Mouse (Mus musculus) forebrain, embryonic 16.5 days (tissue): ENCODE data around the gene C1qb. TPM values are rescaled to one million over a fixed set of nuclear protein-coding genes. Genes with fewer than 3 reads are reported as not detected.
A peak's percentile ranks its signal among the peaks of the same experiment; 100 is the strongest.

ENCODE experiments used
- ATAC-seq: fragments of 200-750 bp; cut with Nextera tagmentation; 2 replicates; pipeline ENCODE4 v1.8.0; 2017; ENCODE audit warnings: mild to moderate bottlenecking, moderate library complexity
- H3K27ac ChIP-seq: fragments of 300-500 bp; sonication (generic); 2 replicates; pipeline ENCODE4 v1.5.1; 2014; ENCODE audit warnings: low read length, control low read depth
- H3K27me3 ChIP-seq: fragments of 300-500 bp; sonication (generic); replicated peaks from 2 replicates; pipeline ENCODE4 v1.6.1; 2014; ENCODE audit warnings: low read length; ENCODE audit not compliant: control insufficient read depth, insufficient read depth
- H3K36me3 ChIP-seq: fragments of 300-500 bp; sonication (generic); 2 replicates; pipeline ENCODE4 v1.6.1; 2014; ENCODE audit not compliant: control insufficient read depth, insufficient read depth
- H3K4me1 ChIP-seq: fragments of 300-500 bp; sonication (generic); replicated peaks from 2 replicates; pipeline ENCODE4 v1.6.1; 2014; ENCODE audit warnings: low read length; ENCODE audit not compliant: control insufficient read depth, insufficient read depth
- H3K4me2 ChIP-seq: fragments of 300-500 bp; sonication (generic); 2 replicates; pipeline ENCODE4 v1.6.1; 2014; ENCODE audit warnings: mild to moderate bottlenecking, low read length, control low read depth
- H3K4me3 ChIP-seq: fragments of 300-500 bp; sonication (generic); replicated peaks from 2 replicates; pipeline ENCODE4 v1.5.1; 2014; ENCODE audit warnings: mild to moderate bottlenecking, low read length, control low read depth
- H3K9ac ChIP-seq: fragments of 300-500 bp; sonication (generic); replicated peaks from 2 replicates; pipeline ENCODE4 v1.6.1; 2014; ENCODE audit warnings: low read depth, low read length, control low read depth
- H3K9me3 ChIP-seq: fragments of 300-500 bp; sonication (generic); 2 replicates; pipeline ENCODE4 v1.6.1; 2016; ENCODE audit warnings: low read length; ENCODE audit not compliant: control insufficient read depth
- whole genome bisulfite sequencing: fragments of 180-500 bp; shearing (Covaris S2); extraction: QIAGEN DNeasy Blood & Tissue Kit; methylation state at CpG from one replicate; pipeline ENCODE4 v1.1.7; 2014; 5-methylcytosine and 5-hydroxymethylcytosine counted together
- polyA plus RNA-seq: library from polyadenylated mRNA; unstranded; fragments of >200 nt; fragmentation: Nextera tagmentation; extraction: Ambion mirVana; gene quantifications from 2 replicates; pipeline ENCODE4 v1.2.1, GENCODE M21; 2015

Gene C1qb
- polyA plus RNA-seq, 1 experiment from 2014 or later: 24.1 TPM

DNA sequence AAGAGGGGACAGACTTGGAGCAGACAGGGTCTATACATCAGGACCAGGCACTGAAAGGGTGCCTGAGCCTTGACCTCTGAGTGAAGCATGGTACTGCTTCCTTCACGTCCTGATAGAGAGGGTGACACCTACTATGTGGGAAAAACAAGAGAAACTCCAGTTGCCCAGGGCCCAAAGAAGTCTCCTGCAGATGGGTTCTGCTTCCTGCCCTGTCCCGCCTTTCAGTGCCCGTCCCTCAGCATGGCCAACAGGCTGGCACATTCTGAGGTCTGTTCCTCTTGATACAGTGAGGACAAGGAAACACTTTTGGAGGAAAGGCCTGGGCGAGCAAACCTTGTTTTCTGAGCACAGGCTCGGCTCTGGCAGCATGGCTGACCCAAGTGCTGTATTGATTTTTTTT lies 1.7 kb upstream of the C1qb start:
- H3K4me3 ChIP-seq: no peak overlapping the region
- 78% methylated on average over 5 of the region's 5 CpGs for WGBS
- no peaks in the 10 kb centered on the region; the same call in 1 of the 2 replicates for H3K27me3 ChIP-seq

DNA sequence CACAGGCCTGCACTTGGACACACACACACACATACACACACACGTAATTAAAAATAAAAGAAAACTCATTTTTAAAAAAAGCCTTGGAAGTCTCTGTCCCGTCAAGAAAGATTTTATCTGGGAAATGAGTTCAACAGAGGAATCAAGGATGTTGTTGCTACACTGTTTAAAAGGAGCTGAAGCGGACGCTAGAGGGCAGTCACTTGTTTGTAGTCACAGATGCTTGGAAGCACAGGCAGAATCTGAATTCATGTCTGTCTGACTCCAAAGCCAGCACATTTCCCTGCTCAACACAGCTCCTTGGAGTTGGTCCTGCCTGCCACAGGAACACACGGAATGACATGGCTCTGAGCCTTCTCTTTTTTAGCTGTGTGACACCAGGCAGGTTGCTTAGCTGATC lies 7.4 kb downstream of the C1qb start:
- Histone ChIP-seq H3K9ac (no peak overlapping the region), H3K27me3 (no peaks in the 10 kb centered on the region), H3K4me2 (no peak overlapping the region), H3K4me1 (no peaks in the 10 kb centered on the region), H3K9me3 (no peaks in the 10 kb centered on the region), H3K36me3 (no peaks in the 10 kb centered on the region), H3K27ac (no peak overlapping the region), H3K4me3 (no peak overlapping the region)
- no peak for ATAC-seq
- 31% methylated on average over 5 of the region's 5 CpGs for WGBS

More for the DNA sequence above, 1.7 kb upstream of the C1qb start:
- no peak for ATAC-seq
- no peaks in the 10 kb centered on the region for H3K4me1 ChIP-seq
- no peak overlapping the region for H3K9ac ChIP-seq
- H3K36me3 ChIP-seq: no peaks in the 10 kb centered on the region
- no peaks in the 10 kb centered on the region for H3K9me3 ChIP-seq
- no peak overlapping the region for H3K27ac ChIP-seq
- H3K4me2 ChIP-seq: no peak overlapping the region

DNA sequence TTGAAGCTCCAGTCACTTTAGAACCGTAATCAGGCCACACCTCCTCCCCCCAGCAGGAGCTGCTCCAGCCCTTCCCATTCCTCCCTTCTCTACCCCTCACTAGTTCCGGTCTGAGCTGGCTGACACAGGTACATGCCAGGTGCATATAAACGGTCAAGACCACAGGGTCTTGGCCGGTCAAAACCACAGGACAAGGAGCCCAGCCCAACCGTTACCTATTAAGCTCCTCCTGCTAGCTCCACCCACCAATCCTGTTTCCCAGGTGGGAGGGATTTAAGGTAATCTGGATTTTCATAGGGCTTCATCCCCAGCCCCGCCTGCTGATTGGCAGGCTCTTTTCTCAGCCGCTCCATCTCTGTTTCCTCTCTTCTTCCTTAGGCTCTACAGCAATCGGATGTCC lies 7.8 kb downstream of the C1qb start:
- no peak for ATAC-seq
- Histone ChIP-seq H3K4me1 (no peaks in the 10 kb centered on the region), H3K4me3 (no peak overlapping the region), H3K36me3 (no peaks in the 10 kb centered on the region), H3K9ac (no peak overlapping the region), H3K9me3 (no peaks in the 10 kb centered on the region), H3K4me2 (no peak overlapping the region), H3K27me3 (no peaks in the 10 kb centered on the region), H3K27ac (no peak overlapping the region)
- WGBS: 51% methylated on average over 8 of the region's 8 CpGs

DNA sequence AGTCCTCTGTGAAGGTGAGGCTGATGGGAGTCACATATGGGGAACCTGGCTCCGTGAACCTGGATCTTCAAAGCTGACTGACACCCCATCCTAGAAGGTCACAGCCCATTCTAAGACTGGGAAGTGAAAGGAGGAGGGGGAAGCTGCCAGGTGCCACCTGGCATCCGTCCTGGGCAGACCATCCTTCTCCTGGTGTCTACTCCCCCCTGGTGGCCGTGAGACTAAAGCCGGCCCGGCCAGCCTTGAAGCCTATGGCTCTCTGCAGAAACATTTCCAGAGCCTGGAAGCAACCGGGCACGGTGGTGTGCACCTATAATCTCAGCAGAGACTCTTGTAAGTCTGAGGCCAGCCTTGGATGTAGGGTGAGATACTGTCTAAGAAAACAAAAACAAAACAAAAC lies 9.0 kb downstream of the C1qb start:
- no peaks in the 10 kb centered on the region for H3K4me1 ChIP-seq
- no peak overlapping the region for H3K4me2 ChIP-seq
- WGBS: 15% methylated on average over 7 of the region's 7 CpGs
- no peaks in the 10 kb centered on the region for H3K36me3 ChIP-seq
- H3K27ac ChIP-seq: no peak overlapping the region
- no peak overlapping the region for H3K9ac ChIP-seq
- no peaks in the 10 kb centered on the region for H3K27me3 ChIP-seq
- ATAC-seq: peak; percentile 43; the same call in 1 of the 2 replicates
- H3K9me3 ChIP-seq: no peaks in the 10 kb centered on the region
- no peak overlapping the region for H3K4me3 ChIP-seq

DNA sequence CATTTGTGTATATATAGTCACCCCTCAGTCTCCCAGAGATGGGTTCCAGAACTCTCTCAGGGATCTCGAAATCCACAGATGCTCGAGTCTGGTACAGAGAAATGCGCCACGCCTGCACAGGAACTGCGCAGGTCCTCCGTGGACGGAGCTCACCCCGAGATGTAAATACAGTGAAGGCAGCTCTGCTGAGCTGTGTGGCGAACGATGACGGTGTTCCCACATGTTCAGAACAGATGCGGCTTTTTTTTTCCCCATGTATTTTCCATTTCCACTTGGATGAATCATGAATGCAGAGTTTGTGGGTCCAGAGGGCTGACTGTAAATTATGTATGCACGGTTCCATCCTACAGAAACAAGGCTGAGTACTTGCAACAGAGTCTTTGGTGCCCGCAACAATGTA lies 11.0 kb downstream of the C1qb start:
- H3K36me3 ChIP-seq: no peaks in the 10 kb centered on the region
- WGBS: 94% methylated on average over 14 of the region's 14 CpGs

DNA sequence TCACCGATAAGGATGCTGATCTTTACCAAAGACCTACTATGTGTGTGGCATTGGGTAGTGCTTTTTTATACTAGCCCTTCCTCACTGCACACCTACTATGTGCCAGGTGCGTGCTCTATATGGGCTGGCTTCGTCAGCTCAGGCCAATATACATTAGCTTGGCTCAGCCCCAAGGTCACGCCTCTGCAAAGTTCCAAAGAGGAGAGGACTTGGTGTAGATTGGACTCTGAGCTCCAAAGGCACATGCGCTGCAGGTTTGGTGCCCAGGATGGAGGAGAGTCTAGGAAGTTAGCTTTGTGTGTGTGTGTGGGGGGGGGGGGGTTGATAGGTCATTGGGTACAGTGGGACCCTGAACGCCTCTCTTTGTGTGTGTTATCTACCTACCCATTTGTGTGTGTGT lies 17.6 kb downstream of the C1qb start:
- no peak for ATAC-seq
- Histone ChIP-seq H3K36me3 (no peaks in the 10 kb centered on the region), H3K27me3 (no peaks in the 10 kb centered on the region), H3K9ac (no peak overlapping the region), H3K4me2 (no peak overlapping the region), H3K9me3 (no peaks in the 10 kb centered on the region), H3K4me3 (no peak overlapping the region), H3K4me1 (peaks cover 17% of the 10 kb centered on the region), H3K27ac (no peak overlapping the region)
- 76% methylated on average over 6 of the region's 6 CpGs for WGBS

More for the DNA sequence above, 11.0 kb downstream of the C1qb start:
- no peak overlapping the region for H3K27ac ChIP-seq
- no peaks in the 10 kb centered on the region for H3K4me1 ChIP-seq
- H3K27me3 ChIP-seq: no peaks in the 10 kb centered on the region
- no peak overlapping the region for H3K4me3 ChIP-seq
- H3K9me3 ChIP-seq: no peaks in the 10 kb centered on the region
- no peak overlapping the region for H3K9ac ChIP-seq
- ATAC-seq: no peak
- no peak overlapping the region for H3K4me2 ChIP-seq

DNA sequence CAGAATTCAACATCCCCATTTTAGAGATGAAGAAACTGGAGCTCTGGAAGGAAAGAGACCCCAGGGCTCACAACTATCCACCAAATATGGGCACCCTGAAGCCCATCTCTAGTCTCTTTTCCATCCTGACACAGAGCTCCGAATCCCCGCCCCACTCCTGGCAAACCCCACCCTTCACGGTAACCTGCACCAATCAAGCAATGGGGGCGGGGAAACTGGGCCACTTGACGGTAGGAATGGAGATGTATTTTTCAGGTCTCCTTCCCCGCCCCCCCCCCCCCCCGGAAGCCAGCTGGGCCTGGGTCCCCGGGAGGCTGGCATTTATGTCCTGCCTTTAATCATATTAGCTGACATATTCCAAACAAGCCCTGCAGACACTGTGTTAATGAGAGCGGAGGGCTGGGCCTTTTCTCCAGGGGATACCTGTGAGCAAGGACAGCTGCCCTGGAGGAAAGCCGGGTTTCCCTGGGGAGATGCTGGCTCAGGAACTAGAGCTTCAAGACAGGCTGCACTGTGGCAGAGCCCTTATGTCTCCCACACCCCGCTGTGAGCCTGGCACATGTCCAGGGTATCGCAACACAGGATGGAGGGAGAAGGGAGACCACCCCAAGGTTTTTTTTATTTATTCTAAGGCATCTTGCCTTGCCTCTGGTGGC lies 18.2 kb downstream of the C1qb start:
- 0 out of 2 replicates have a peak overlapping the region, but pooled peaks have one; percentile 8 for H3K4me2 ChIP-seq
- ATAC-seq: 0 out of 2 replicates have a peak, but pooled peaks have one; percentile 26
- no peak overlapping the region for H3K9ac ChIP-seq
- H3K36me3 ChIP-seq: no peaks in the 10 kb centered on the region
- H3K9me3 ChIP-seq: no peaks in the 10 kb centered on the region
- H3K4me3 ChIP-seq: no peak overlapping the region
- H3K27me3 ChIP-seq: no peaks in the 10 kb centered on the region
- no peak overlapping the region for H3K27ac ChIP-seq
- WGBS: 10% methylated on average over 11 of the region's 12 CpGs
- peaks cover 17% of the 10 kb centered on the region for H3K4me1 ChIP-seq

DNA sequence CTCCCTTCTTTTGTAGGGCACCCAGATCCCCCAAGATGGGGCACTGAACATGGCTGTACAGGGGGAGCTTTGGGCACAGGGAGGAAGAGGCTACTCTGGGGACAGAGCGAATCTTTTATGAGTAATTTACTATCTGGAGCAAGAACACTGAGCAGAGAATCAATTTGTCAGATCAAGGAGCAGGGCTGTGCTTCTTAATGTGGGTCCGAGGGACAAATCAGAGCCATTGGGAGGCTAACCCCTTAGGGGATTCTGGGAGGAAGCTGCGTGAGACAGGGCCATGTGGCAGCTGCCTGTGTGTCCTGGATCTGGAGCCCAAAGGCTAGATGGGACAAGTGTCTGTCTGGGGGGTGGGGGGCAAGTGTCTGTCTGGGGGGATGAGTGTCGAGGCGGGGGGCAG lies 20.5 kb downstream of the C1qb start:
- 0 out of 2 replicates have a peak overlapping the region, but pooled peaks have one; percentile 14 for H3K27ac ChIP-seq
- no peak for ATAC-seq
- 60% methylated on average over 5 of the region's 5 CpGs for WGBS
- no peak overlapping the region for H3K9ac ChIP-seq
- no peaks in the 10 kb centered on the region for H3K27me3 ChIP-seq
- peaks cover 26% of the 10 kb centered on the region for H3K4me1 ChIP-seq
- H3K36me3 ChIP-seq: no peaks in the 10 kb centered on the region
- no peak overlapping the region for H3K4me2 ChIP-seq
- H3K9me3 ChIP-seq: no peaks in the 10 kb centered on the region
- no peak overlapping the region for H3K4me3 ChIP-seq

DNA sequence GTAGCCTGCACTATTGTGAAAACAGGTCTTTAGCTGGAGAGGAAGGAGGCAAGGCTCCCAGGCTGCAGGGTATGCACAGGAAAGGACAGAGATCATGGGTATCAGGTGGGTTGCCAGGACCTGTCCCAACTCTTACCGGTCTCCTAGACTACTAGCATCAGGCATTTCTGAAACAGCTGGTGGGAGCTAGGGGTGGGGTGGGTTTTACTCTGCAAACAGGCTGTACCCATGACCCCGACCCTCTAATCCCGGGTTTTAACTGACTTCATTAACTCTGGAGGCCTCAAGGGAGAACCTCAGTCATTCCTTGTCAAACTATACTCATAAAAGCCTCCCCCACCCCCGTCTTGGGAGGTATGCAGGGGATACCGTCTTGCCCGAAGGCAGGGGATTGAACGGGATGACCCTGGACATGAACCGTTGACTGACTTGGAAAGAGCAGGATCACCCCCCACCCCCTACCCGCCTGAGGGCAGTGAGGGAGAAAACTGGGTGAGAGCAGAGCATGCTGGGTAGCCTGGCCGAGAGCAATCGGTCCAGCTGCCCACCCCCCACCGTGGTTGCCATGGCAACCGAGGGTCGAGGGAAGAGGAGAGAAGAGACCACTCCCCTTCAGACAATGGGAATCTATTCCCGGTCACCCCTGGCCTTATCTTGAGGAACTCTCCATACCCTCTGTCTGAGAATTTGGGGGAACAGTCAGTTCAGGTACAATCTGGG lies 21.1 kb downstream of the C1qb start:
- Histone ChIP-seq H3K27me3 (no peaks in the 10 kb centered on the region), H3K27ac (no peak overlapping the region), H3K4me2 (no peak overlapping the region), H3K9ac (no peak overlapping the region), H3K9me3 (no peaks in the 10 kb centered on the region), H3K4me1 (peaks cover 26% of the 10 kb centered on the region), H3K36me3 (no peaks in the 10 kb centered on the region), H3K4me3 (no peak overlapping the region)
- no peak for ATAC-seq
- whole genome bisulfite sequencing: 3% methylated on average over 15 of the region's 15 CpGs
